Mouse (Mus musculus): Measurements from ENCODE around the gene Rnf7. TPM values are rescaled to one million over a fixed set of nuclear protein-coding genes. Genes with fewer than 3 reads are reported as not detected.
"Not testable (repeated sequence)": the region's sequence is repeated elsewhere in the genome, so short reads cannot be mapped to it uniquely, and the experiment has no call there.

Gene Rnf7
- polyA plus RNA-seq, 1 experiment from 2014 or later: 173 TPM

DNA sequence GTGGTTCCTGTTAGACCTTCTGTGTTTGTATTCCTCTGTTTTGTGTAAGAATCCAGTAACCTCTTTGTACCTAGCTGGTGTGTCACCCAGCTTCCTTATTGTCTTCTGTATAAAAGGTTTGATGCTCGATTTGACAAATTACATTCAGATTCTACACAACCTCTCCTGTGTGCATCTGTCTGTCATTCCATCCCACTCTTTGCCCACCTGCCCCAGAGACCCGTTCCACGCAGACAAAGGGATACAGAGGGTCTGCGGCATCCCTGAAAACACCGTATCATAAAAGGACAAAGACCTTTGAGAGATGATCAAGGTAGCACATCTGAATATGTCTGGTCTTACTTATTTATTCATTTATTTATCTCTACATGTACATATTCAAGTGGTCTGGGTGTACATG is 9.4 kb upstream of the Rnf7 start:
- not testable (repeated sequence) for H3K9me3 ChIP-seq (ENCODE audit: control insufficient read depth, low read length); H3K4me3 ChIP-seq (ENCODE audit: low read depth, low read length); ATAC-seq (replicated peaks; ENCODE audit: low FRiP score); H3K4me2 ChIP-seq; H3K36me3 ChIP-seq (ENCODE audit: control insufficient read depth, insufficient read depth, low read length); H3K27me3 ChIP-seq (replicated peaks; ENCODE audit: control insufficient read depth, insufficient read depth, low read length); H3K9ac ChIP-seq (ENCODE audit: low read depth, low read length); DNase-seq (ENCODE audit: low spot score); H3K4me1 ChIP-seq (replicated peaks; ENCODE audit: control insufficient read depth, insufficient read depth, low read length); H3K27ac ChIP-seq (ENCODE audit: low read depth, low read length)
- WGBS: 90% methylated on average over 5 of the region's 5 CpGs

DNA sequence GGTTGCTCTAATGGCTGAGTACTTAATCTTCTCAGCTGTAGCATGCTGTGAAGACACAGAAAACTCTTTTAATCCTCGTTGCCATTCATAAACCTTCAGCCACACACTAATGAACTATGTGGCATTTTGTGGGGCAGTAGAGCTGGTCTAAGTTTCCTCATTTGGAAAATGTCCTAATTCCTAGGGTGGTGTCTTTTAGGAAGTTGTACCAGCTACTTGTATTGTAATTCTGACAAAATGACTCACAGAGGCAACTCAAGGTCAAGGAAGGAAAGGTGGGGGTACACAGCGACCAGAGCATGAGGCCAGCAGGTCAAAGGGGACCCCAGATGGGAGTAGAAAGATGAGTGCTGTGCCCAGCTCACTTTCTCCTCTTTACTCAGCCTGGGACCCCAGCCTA is 5.2 kb upstream of the Rnf7 start:
- no peak overlapping the region for H3K4me3 ChIP-seq (ENCODE audit: low read depth, low read length)

DNA sequence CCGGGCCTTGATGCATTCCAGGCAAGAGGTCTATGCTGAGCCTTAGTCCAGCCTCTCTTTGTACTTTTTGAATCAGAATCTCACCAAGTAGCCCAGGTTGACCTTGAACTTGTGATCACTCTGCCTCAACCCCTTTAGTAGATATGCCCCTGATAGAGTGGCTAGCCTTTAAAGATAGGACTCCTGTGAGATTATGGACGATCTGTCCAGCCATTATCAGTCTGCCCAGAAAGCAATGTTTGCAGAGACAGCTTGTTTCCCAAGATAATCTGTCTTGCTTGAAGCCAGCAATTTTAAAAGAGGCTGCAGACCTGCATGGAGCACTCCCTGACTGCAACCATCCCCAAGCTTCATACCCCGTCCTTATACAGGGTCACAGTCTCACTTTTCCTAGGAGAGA is 4.6 kb upstream of the Rnf7 start:
- ATAC-seq (replicated peaks; ENCODE audit: low FRiP score) (no peak), DNase-seq (ENCODE audit: low spot score) (no peak)
- H3K9ac ChIP-seq (ENCODE audit: low read depth, low read length): no peak overlapping the region
- H3K9me3 ChIP-seq (ENCODE audit: control insufficient read depth, low read length): no peaks in the 10 kb centered on the region
- WGBS: 41% methylated on average over 3 of the region's 3 CpGs
- no peaks in the 10 kb centered on the region for H3K36me3 ChIP-seq (ENCODE audit: control insufficient read depth, insufficient read depth, low read length)
- no peak overlapping the region for H3K4me2 ChIP-seq
- peaks cover 7% of the 10 kb centered on the region for H3K4me1 ChIP-seq (replicated peaks; ENCODE audit: control insufficient read depth, insufficient read depth, low read length)
- H3K27me3 ChIP-seq (replicated peaks; ENCODE audit: control insufficient read depth, insufficient read depth, low read length): no peaks in the 10 kb centered on the region
- no peak overlapping the region for H3K27ac ChIP-seq (ENCODE audit: low read depth, low read length)
- H3K4me3 ChIP-seq (ENCODE audit: low read depth, low read length): no peak overlapping the region

More for the DNA sequence above, 5.2 kb upstream of the Rnf7 start:
- DNase-seq (ENCODE audit: low spot score): no peak
- Histone ChIP-seq H3K4me2 (no peak overlapping the region), H3K27me3 (replicated peaks; ENCODE audit: control insufficient read depth, insufficient read depth, low read length) (no peaks in the 10 kb centered on the region), H3K9me3 (ENCODE audit: control insufficient read depth, low read length) (no peaks in the 10 kb centered on the region), H3K4me1 (replicated peaks; ENCODE audit: control insufficient read depth, insufficient read depth, low read length) (peaks cover 7% of the 10 kb centered on the region), H3K36me3 (ENCODE audit: control insufficient read depth, insufficient read depth, low read length) (no peaks in the 10 kb centered on the region), H3K27ac (ENCODE audit: low read depth, low read length) (no peak overlapping the region), H3K9ac (ENCODE audit: low read depth, low read length) (no peak overlapping the region)
- WGBS: 66% methylated on average over 2 of the region's 2 CpGs
- ATAC-seq (replicated peaks; ENCODE audit: low FRiP score): no peak

DNA sequence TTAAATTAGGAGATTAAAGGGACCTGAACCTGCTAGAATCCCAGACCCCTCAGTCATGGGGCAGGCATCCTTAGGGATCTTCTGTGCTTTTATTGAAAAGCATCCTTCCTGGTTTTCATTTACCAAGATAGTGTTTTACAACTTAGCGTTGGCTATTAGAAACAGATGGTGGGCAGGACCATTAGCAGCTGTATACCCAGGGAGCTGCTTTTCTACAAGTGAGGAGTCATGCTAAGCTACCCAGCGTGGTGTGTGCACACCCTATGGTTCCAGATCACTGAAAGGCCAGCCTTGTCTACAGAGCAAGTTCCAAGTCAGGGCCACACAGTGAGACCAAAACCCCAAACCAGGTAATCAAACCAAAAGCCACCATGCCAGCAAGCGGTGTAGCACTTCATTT is 6.1 kb downstream of the Rnf7 start:
- ATAC-seq (replicated peaks; ENCODE audit: low FRiP score): no peak
- DNase-seq (ENCODE audit: low spot score): no peak
- peaks cover 2% of the 10 kb centered on the region; the same call in 1 of the 2 replicates for H3K4me1 ChIP-seq (replicated peaks; ENCODE audit: control insufficient read depth, insufficient read depth, low read length)
- no peaks in the 10 kb centered on the region for H3K9me3 ChIP-seq (ENCODE audit: control insufficient read depth, low read length)
- no peak overlapping the region for H3K4me2 ChIP-seq
- no peak overlapping the region for H3K9ac ChIP-seq (ENCODE audit: low read depth, low read length)
- H3K27ac ChIP-seq (ENCODE audit: low read depth, low read length): no peak overlapping the region
- no peaks in the 10 kb centered on the region for H3K27me3 ChIP-seq (replicated peaks; ENCODE audit: control insufficient read depth, insufficient read depth, low read length)
- H3K36me3 ChIP-seq (ENCODE audit: control insufficient read depth, insufficient read depth, low read length): peaks cover 15% of the 10 kb centered on the region
- H3K4me3 ChIP-seq (ENCODE audit: low read depth, low read length): no peak overlapping the region
- WGBS: 86% methylated on average over 3 of the region's 3 CpGs

DNA sequence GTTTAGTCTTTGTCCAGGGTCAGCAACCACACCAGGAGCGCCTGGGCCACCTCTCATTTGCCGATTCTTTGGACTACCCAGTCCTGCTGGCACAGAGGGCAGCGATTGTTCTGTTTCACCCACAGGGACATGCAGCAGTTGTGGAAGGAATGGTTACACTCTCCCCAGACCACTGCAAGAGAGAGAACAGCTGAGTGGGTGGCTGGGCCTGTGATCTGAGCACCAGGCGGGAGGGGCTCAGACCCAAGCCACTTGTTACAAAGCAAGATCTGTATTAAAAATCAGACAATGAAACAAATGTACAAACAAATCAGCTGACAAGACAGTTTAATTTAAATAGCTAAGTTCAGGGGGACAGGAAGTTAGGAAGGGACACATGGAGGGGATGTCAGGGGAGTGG is 6.8 kb downstream of the Rnf7 start:
- WGBS: 90% methylated on average over 4 of the region's 4 CpGs
- ATAC-seq (replicated peaks; ENCODE audit: low FRiP score); H3K4me2 ChIP-seq; H3K27ac ChIP-seq (ENCODE audit: low read depth, low read length); H3K27me3 ChIP-seq (replicated peaks; ENCODE audit: control insufficient read depth, insufficient read depth, low read length); DNase-seq (ENCODE audit: low spot score); H3K4me3 ChIP-seq (ENCODE audit: low read depth, low read length); H3K4me1 ChIP-seq (replicated peaks; ENCODE audit: control insufficient read depth, insufficient read depth, low read length); H3K9ac ChIP-seq (ENCODE audit: low read depth, low read length); H3K9me3 ChIP-seq (ENCODE audit: control insufficient read depth, low read length): not testable (repeated sequence)
- H3K36me3 ChIP-seq (ENCODE audit: control insufficient read depth, insufficient read depth, low read length): peaks cover 15% of the 10 kb centered on the region

DNA sequence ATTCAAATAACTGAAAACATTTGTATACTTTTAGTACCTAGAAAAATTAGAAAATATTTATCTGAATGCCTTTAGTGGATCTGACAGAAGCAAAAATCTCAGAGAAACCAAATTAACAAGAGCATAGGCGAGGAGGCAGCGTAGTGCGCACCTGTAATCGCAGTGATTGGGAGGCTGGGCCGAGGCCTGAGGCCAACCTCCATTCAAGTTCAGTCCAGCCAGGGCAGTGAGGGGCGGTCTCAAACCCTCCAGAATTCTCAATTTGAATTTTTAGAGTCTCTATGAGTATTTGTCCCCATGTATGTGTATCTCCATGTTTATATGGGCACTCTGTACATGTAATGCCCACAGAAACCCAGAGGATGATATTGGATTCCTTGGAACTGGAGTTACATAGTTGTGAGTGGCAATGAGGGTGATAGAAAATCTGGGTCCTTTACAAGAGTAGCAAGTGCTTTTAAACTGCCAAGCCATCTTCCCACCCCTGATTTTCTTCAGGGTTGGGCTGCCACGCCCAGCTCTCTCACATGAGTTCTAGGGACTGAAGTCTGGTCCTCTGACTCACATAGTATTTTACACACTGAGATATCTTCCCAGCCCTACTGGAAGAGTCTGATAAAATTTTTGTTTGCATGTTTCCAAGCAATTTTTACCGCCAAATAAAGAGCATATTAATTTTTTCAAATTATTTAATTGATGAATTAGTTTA is 8.1 kb downstream of the Rnf7 start:
- Histone ChIP-seq H3K4me1 (replicated peaks; ENCODE audit: control insufficient read depth, insufficient read depth, low read length) (no peaks in the 10 kb centered on the region), H3K9me3 (ENCODE audit: control insufficient read depth, low read length) (no peaks in the 10 kb centered on the region), H3K27ac (ENCODE audit: low read depth, low read length) (no peak overlapping the region), H3K27me3 (replicated peaks; ENCODE audit: control insufficient read depth, insufficient read depth, low read length) (no peaks in the 10 kb centered on the region), H3K36me3 (ENCODE audit: control insufficient read depth, insufficient read depth, low read length) (peaks cover 15% of the 10 kb centered on the region), H3K9ac (ENCODE audit: low read depth, low read length) (no peak overlapping the region), H3K4me2 (no peak overlapping the region), H3K4me3 (ENCODE audit: low read depth, low read length) (no peak overlapping the region)
- DNase-seq (ENCODE audit: low spot score): no peak
- no peak for ATAC-seq (replicated peaks; ENCODE audit: low FRiP score)
- 89% methylated on average over 8 of the region's 8 CpGs for WGBS

DNA sequence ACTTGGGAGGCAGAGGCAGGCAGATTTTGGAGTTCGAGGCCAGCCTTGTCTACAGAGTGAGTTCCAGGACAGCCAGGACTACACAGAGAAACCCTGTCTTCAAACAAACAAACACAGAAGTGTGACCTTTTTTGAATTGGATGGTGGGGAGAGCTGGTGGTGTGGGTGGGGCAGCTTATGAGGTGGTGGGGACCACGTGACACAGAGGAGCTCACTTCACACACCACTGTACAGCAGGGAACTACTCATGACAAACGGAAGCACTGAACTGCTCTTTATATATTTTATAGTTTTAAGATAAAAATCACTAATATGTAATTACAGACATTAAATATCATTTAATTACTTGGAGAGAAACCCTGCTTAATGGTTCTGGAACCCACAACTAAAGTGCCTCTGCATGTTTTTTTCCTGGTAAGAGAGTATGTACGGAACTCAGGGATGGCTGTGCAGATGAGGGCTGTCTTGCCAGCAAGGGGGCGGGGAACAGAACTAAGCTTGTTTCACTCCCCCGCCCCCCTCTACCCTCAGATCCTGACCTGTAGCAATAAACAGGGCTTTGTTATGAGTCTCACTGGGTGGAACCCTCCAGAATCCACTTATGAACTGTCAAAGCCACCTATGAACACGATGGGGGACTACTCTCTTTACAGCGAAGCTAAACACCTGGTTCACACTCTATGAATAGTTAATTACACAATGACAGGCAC is 8.8 kb downstream of the Rnf7 start:
- WGBS: 75% methylated on average over 8 of the region's 8 CpGs
- H3K4me1 ChIP-seq (replicated peaks; ENCODE audit: control insufficient read depth, insufficient read depth, low read length): no peaks in the 10 kb centered on the region
- ATAC-seq (replicated peaks; ENCODE audit: low FRiP score): no peak
- no peak overlapping the region for H3K27ac ChIP-seq (ENCODE audit: low read depth, low read length)
- no peak for DNase-seq (ENCODE audit: low spot score)
- peaks cover 12% of the 10 kb centered on the region; the same call in 1 of the 2 replicates for H3K36me3 ChIP-seq (ENCODE audit: control insufficient read depth, insufficient read depth, low read length)
- no peak overlapping the region for H3K4me3 ChIP-seq (ENCODE audit: low read depth, low read length)
- H3K9ac ChIP-seq (ENCODE audit: low read depth, low read length): no peak overlapping the region
- no peaks in the 10 kb centered on the region for H3K9me3 ChIP-seq (ENCODE audit: control insufficient read depth, low read length)
- H3K4me2 ChIP-seq: no peak overlapping the region
- H3K27me3 ChIP-seq (replicated peaks; ENCODE audit: control insufficient read depth, insufficient read depth, low read length): no peaks in the 10 kb centered on the region

DNA sequence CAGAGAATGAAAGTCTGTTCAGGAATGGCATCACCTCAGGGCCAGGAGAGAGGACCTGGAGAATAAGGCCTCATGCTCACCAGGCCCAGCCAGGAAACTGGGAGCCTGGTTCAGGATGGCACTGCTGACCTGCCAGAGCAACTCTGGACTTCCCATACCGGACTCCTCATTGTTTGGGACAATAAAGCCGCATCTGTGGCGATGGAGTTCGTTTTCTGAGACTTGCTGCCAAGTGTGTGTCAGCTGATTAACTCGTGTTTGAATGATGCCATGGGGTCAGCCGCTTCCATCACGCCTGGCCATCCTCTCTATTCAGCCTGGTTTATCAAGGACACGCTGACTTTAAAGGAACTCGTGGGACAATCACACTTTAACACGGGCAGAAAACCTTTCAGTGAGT is 14.8 kb downstream of the Rnf7 start:
- Histone ChIP-seq H3K36me3 (ENCODE audit: control insufficient read depth, insufficient read depth, low read length) (peaks cover 10% of the 10 kb centered on the region), H3K4me3 (ENCODE audit: low read depth, low read length) (no peak overlapping the region), H3K9me3 (ENCODE audit: control insufficient read depth, low read length) (peaks cover 7% of the 10 kb centered on the region; the same call in 1 of the 2 replicates), H3K9ac (ENCODE audit: low read depth, low read length) (no peak overlapping the region), H3K4me1 (replicated peaks; ENCODE audit: control insufficient read depth, insufficient read depth, low read length) (no peaks in the 10 kb centered on the region), H3K27me3 (replicated peaks; ENCODE audit: control insufficient read depth, insufficient read depth, low read length) (no peaks in the 10 kb centered on the region), H3K4me2 (no peak overlapping the region), H3K27ac (ENCODE audit: low read depth, low read length) (no peak overlapping the region)
- WGBS: 82% methylated on average over 10 of the region's 10 CpGs
- ATAC-seq (replicated peaks; ENCODE audit: low FRiP score) (no peak), DNase-seq (ENCODE audit: low spot score) (no peak)

DNA sequence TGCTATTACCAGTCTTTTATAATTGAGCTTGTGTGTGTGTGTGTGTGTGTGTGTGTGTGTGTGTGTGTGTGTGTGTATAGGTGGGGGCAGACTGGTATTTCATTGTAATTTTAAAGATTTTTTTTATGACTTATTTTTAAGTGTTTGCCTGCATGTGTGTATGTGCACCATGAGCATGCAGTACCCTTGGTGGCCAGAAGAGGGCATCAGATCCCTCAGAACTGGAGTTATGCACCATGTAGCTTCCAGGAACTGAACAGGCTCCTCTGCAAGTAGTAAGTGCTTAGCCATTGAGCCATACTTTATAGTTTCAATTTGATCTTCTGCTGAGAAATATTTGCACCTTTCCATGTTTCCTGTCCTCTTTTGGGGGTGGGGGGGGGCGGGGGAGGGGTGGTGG is 16.9 kb downstream of the Rnf7 start:
- H3K27ac ChIP-seq (ENCODE audit: low read depth, low read length): no peak overlapping the region
- DNase-seq (ENCODE audit: low spot score) (no peak), ATAC-seq (replicated peaks; ENCODE audit: low FRiP score) (no peak)
- no peaks in the 10 kb centered on the region for H3K4me1 ChIP-seq (replicated peaks; ENCODE audit: control insufficient read depth, insufficient read depth, low read length)
- peaks cover 7% of the 10 kb centered on the region; the same call in 1 of the 2 replicates for H3K9me3 ChIP-seq (ENCODE audit: control insufficient read depth, low read length)
- H3K36me3 ChIP-seq (ENCODE audit: control insufficient read depth, insufficient read depth, low read length): peaks cover 8% of the 10 kb centered on the region
- 44% methylated on average over 1 of the region's 1 CpGs for WGBS
- no peak overlapping the region for H3K4me2 ChIP-seq
- no peak overlapping the region for H3K9ac ChIP-seq (ENCODE audit: low read depth, low read length)
- no peak overlapping the region for H3K4me3 ChIP-seq (ENCODE audit: low read depth, low read length)
- H3K27me3 ChIP-seq (replicated peaks; ENCODE audit: control insufficient read depth, insufficient read depth, low read length): no peaks in the 10 kb centered on the region
